Mouse (Mus musculus): Measurements from ENCODE around the gene Slit2.

The Slit2 gene

GRCm38 (mm10) chr5:48050637-48051314 is 67.8 kb downstream of the Slit2 start:
- in situ Hi-C loops (cut with MboI): no loop called here

GRCm38 (mm10) chr5:48058612-48059011 is 75.7 kb downstream of the Slit2 start:
- in situ Hi-C loops (cut with MboI): no loop called here

- in situ Hi-C loops (cut with MboI): no loop called here
Observed at GRCm38 (mm10) chr5:48060715-48061114, 77.8 kb downstream of the Slit2 start.

GRCm38 (mm10) chr5:48078730-48079129 is 95.8 kb downstream of the Slit2 start:
- in situ Hi-C loops (cut with MboI): no loop called here

- in situ Hi-C loops (cut with MboI): no loop called here
Observed at GRCm38 (mm10) chr5:48081223-48081881, 98.4 kb downstream of the Slit2 start.

GRCm38 (mm10) chr5:48113400-48113799 is 130.5 kb downstream of the Slit2 start:
- in situ Hi-C loops (cut with MboI): no loop called here

- in situ Hi-C loops (cut with MboI): no loop called here
Observed at GRCm38 (mm10) chr5:48114969-48115537, 132.1 kb downstream of the Slit2 start.

- in situ Hi-C loops (cut with MboI): no loop called here
Observed at GRCm38 (mm10) chr5:48122651-48123050, 139.7 kb downstream of the Slit2 start.

- in situ Hi-C loops (cut with MboI): no loop called here
Observed at GRCm38 (mm10) chr5:48125770-48126423, 143.0 kb downstream of the Slit2 start.

GRCm38 (mm10) chr5:48129981-48130380 is 147.0 kb downstream of the Slit2 start:
- in situ Hi-C loops (cut with MboI): no loop called here

GRCm38 (mm10) chr5:48136571-48136970 is 153.6 kb downstream of the Slit2 start:
- in situ Hi-C loops (cut with MboI): no loop called here

- in situ Hi-C loops (cut with MboI): no loop called here
Observed at GRCm38 (mm10) chr5:48138849-48139487, 156.0 kb downstream of the Slit2 start.

- in situ Hi-C loops (cut with MboI): no loop called here
Observed at GRCm38 (mm10) chr5:48139488-48139862, 156.5 kb downstream of the Slit2 start.

- in situ Hi-C loops (cut with MboI): no loop called here
Observed at GRCm38 (mm10) chr5:48146082-48146481, 163.1 kb downstream of the Slit2 start.

GRCm38 (mm10) chr5:48160829-48161228 is 177.9 kb downstream of the Slit2 start:
- in situ Hi-C loops (cut with MboI): no loop called here

GRCm38 (mm10) chr5:48181646-48182302 is 198.8 kb downstream of the Slit2 start:
- in situ Hi-C loops (cut with MboI): no loop called here

GRCm38 (mm10) chr5:48184358-48184757 is 201.4 kb downstream of the Slit2 start:
- in situ Hi-C loops (cut with MboI): no loop called here

- in situ Hi-C loops (cut with MboI): no loop called here
Observed at GRCm38 (mm10) chr5:48187819-48188218, 204.9 kb downstream of the Slit2 start.

- in situ Hi-C loops (cut with MboI): no loop called here
Observed at GRCm38 (mm10) chr5:48199380-48199779, 216.4 kb downstream of the Slit2 start.

GRCm38 (mm10) chr5:48215248-48215647 is 232.3 kb downstream of the Slit2 start:
- in situ Hi-C loops (cut with MboI): no loop called here

- in situ Hi-C loops (cut with MboI): no loop called here
Observed at GRCm38 (mm10) chr5:48219624-48220155, 236.8 kb downstream of the Slit2 start.

Measured in mature B cell (primary cell).